Mouse (Mus musculus) left cerebral cortex, postnatal 25 days (tissue): ENCODE data around the gene Naa50. TPM values are rescaled to one million over a fixed set of nuclear protein-coding genes. Genes with fewer than 3 reads are reported as not detected.

Source experiments
- DNase-seq, 2 experiments: peaks; one replicate each; pipeline ENCODE4 v3.0.0; 2022; ENCODE audit warnings: low spot score in 2 of 2, mixed read lengths in 1 of 2
- intact Hi-C: fragments of 180-260 bp; cut with DNase I; formaldehyde crosslinking; loops from one replicate; pipeline ENCODE4 v1.15.1; 2025
- total RNA-seq, 2 experiments: library from RNA; stranded (reverse); gene quantifications; 2 replicates each; pipeline ENCODE4 v1.2.3; 2021

Naa50 gene
- total RNA-seq, 2 experiments from 2014 or later = 59.9 to 60.2 TPM

DNA sequence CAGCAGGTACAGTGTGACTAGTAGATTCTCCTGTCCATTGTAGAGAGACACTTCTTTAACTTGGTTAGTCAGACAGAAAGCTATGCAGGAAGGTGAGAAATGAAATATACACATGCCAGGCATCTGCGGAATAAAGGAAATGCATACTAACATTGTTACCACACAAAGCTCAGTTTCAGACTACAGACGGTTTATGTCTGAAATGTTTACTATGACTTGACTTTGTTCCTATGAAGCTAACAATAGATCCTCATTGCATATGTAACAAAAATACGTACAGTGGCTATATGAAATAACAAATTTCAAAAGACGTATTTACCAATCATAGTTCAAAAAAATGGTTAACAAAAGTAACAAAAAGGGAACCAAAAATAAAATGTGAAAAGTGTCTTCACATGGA lies 47.5 kb downstream of the Naa50 start:
- DNase-seq = no peak
- intact Hi-C loops = no loop called here

DNA sequence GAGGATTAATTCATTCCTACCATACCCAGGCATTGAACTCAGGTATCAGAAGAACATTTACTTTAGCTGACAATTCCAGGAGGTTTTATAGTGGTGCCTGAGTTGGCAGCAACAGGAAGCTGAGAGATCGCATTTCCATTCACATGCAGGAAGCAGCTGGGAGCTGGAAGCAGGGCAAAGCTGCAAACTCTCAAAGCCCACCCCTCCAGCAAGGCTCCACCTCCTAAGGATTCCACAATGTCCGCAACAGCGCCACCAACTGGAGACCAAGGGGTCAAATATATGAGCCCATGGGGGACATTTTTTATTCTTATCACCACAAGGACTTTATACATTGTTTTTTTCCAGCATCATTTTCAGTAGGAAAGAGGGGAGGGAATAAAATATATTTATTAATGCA lies 49.1 kb downstream of the Naa50 start:
- DNase-seq = no peak
- intact Hi-C loops = no loop called here

GRCm38 (mm10) chr16:44190032-44190431 lies 50.4 kb downstream of the Naa50 start:
- intact Hi-C loops = no loop called here
- no peak for DNase-seq

DNA sequence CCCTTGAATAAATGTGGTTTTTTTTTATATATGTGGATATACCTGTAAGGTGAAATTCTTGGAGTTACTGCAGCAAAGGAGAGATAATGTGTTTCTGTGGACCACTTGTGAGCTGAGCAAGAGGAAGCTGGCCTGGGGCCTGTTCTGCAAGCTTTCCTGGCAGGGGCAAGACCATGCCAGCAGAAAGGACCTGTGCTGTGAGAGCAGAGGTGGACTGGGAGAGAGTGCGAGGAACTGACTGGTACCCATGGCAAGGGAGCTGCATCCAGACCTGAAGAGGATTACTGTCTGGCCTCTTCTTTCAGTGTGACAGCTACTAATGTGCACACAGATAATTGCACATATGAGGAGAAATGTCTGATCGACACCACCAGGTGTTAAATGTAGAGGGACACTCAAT lies 51.3 kb downstream of the Naa50 start:
- no peak for DNase-seq
- intact Hi-C loops = no loop called here

DNA sequence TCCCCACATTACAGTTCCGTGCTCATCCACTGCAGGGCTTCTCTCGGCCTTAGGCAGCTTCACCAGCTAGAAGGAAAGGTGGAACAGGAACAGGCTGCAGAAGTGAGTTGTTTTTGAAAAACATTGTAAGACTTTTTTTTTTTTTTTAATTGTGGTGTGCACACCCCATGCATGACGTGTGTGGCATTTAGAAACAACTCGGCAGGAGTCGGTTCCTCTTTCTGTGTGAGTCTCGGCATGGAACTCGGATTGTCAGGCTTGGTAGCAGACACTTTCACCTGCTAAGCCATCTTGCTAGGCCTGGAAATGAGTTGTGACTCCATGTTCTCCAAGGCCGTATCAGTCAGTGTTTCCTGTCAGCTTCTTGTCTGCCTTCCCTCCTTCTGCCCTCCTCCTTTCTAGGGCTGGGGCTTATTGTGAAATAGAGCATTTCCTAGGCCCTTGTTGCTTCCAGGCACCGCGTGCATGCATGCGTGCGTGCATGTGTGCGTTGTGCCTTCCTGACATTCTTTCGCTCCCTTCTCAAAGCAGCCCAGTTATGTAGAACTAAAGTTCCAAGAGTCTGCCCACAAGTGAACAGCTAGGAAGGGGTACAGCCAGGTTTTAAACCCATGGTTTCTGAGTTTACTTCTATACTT lies 59.6 kb downstream of the Naa50 start:
- DNase-seq = no peak
- intact Hi-C loops = no loop called here

DNA sequence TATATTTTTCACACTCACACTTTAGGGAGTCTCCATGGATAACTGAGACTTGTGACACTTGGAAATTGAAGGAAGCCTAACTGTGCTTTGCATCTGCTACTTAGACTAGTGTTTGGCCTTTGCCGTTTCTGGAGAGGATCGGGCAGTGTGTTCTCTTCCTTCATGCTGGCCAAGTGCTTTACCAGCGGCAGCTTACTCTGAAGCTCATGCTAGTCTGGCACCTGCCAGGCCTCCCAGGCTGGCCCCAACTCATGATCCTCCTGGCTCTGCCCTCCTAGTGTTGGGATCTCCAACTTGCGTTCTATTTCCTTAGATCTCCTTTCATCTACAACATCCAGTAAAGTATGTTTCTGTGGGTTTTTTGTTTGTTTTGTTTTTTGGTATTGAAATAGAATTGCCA lies 60.5 kb downstream of the Naa50 start:
- DNase-seq = no peak
- intact Hi-C loops = no loop called here

DNA sequence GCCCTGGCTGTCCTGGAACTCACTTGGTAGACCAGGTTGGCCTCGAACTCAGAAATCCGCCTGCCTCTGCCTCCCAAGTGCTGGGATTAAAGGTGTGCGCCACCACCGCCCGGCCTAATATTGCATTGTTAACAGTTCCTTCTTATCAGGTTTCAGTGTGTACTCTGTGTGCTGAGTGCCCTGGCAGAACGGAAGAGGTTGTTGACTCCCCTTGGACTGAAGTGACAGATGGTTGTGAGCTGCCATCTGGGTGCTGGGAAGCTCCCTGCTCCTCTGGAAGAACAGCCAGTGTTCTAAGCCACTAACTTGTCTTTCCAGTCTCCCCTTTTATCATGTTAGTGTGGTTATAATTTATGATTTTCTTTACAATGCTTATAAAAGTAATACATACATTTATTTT lies 64.7 kb downstream of the Naa50 start:
- intact Hi-C loops = no loop called here
- DNase-seq = no peak

GRCm38 (mm10) chr16:44205973-44206372 lies 66.3 kb downstream of the Naa50 start:
- intact Hi-C loops = no loop called here
- no peak for DNase-seq

- intact Hi-C loops = no loop called here
- peak in 1 of 2 experiments; percentile 13 for DNase-seq
These were observed 70.8 kb downstream of the Naa50 start for GRCm38 (mm10) chr16:44210156-44211053.

GRCm38 (mm10) chr16:44211054-44211414 lies 71.4 kb downstream of the Naa50 start:
- intact Hi-C loops = no loop called here
- DNase-seq = no peak

GRCm38 (mm10) chr16:44212703-44213102 lies 73.1 kb downstream of the Naa50 start:
- no peak for DNase-seq
- intact Hi-C loops = no loop called here

Other genes with a start within 250 kb of the Naa50 start
- gene Qtrt2, start 213.0 kb upstream of the Naa50 start, total RNA-seq = 10 to 100 TPM; 27.0 to 33.1 TPM
- 10 to 100 TPM; 27.0 to 28.5 TPM for gene Zdhhc23, start 160.0 kb upstream of the Naa50 start, total RNA-seq
- 1 to 10 TPM; 1.4 to 3.2 TPM for gene Gramd1c, start 76.5 kb upstream of the Naa50 start, total RNA-seq
- 100 to 1,000 TPM; 440 to 493 TPM for gene Atp6v1a, start 125 bp upstream of the Naa50 start, total RNA-seq
- 10 to 100 TPM; 37.5 to 38.4 TPM for gene Usf3, start 33.4 kb downstream of the Naa50 start, total RNA-seq
- gene Sidt1, start 193.4 kb downstream of the Naa50 start, total RNA-seq = 10 to 100 TPM; 53.0 to 62.6 TPM
- 10 to 100 TPM; 18.2 to 18.4 TPM for gene Spice1, start 207.3 kb downstream of the Naa50 start, total RNA-seq